Mouse (Mus musculus) liver, adult 2 months (tissue): ENCODE results near the gene Cebpzos.

Experiments used
- CTCF ChIP-seq: fragments of 200-500 bp; IDR thresholded peaks from 2 replicates; pipeline ENCODE4 v1.5.1; 2011; ENCODE audit warnings: low read depth, low read length, control low read depth
- POLR2A ChIP-seq: fragments of 200-500 bp; IDR thresholded peaks from 2 replicates; pipeline ENCODE4 v1.6.1; 2011; ENCODE audit warnings: low read length, control low read depth; ENCODE audit not compliant: insufficient read depth; ENCODE audit errors: extremely low read depth

DNA sequence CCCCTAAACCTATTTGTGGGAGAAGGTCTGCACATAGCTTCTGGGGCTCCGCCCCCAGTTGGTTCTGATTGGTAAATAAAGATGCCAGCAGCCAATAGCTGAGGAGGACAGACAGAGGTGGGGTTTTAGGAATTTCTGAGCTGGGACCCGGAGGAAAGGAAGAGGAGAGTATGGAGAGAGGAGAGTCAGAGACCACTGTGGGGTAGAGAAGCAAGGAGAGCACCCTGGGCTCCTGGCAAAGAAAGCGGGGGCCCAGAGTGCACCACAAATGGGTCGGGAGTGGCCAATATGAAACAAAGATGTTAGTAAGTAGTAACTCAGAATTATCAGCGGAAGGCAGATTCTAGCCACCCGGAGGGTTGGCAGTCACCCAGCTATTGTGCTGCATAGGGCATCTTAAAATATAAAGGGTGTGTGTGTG lies 3.4 kb upstream of the Cebpzos start:
- TF ChIP-seq POLR2A (no peak), CTCF (no peak)
